In the genomic region with DNA sequence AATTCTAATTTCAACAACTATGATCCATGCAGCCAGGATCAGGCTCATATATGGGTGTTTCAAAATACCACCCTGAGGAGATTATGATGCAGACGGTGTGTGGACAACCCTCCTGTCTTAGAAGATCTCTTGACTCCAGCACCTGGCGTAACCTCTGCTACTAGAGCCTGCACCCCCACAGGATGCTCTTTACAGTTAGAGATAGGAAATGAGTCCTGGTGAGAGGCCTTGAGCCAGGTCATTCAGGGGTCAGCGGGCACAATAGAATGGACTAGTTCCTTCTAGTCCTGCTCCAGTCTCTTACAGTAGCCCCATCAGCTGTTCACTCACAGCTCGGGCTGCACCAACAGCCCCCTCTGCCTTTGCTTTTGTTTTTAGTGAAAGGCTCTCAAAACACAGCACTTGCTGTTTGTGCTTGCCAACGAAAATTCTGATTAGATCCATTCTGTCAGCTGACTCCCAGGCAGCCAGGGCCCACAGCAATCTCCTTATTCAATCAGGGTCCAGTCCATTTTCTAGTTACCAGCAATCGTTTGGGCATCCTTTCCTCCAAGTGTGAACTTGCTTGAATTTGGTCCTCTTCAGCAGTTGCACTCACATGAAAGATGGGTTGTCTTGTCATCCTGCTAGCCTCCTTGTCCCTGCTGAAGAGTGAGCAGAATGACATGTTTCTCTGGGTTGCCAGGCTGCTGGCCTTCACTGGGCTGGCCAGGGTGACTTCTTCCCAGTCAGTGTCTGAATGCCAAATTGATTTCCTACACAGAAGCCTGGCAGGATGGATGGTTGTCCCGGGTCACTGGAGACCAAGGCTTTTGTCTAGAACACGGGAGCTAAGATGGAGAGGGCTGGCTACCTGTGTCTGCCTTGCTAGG, we compare ENCODE assay signal across 18 mouse cellular contexts.
DNase-seq lines count a peak whose midpoint lies in the region; ATAC-seq and TF ChIP-seq lines count a peak whose summit lies in the region.
"Had no signal": no experiment of that assay in that cellular context is flagged by ENCODE, and none has a peak within 500 bp of the region (broad histone marks: within the 10 kb centered on the region; RNA-seq: fewer than 3 reads in every experiment).

No protein-coding gene starts in this region.

- no peak overlapping the region for H3K9ac ChIP-seq in forebrain, embryonic 15.5 days (replicated peaks)
- H3K9ac ChIP-seq in neural tube, embryonic 13.5 days: no peak overlapping the region
- H3K9ac ChIP-seq in neural tube, embryonic 15.5 days (replicated peaks): no peak overlapping the region
- H3K9ac ChIP-seq: embryonic facial prominence, embryonic 12.5 days; limb, embryonic 15.5 days; lung, embryonic 14.5 days; midbrain, embryonic 15.5 days had no signal

- H3K36me3 ChIP-seq in forebrain, embryonic 15.5 days: no peaks in the 10 kb centered on the region
- H3K36me3 ChIP-seq in forebrain, embryonic 10.5 days (replicated peaks): peaks cover 7% of the 10 kb centered on the region
- no peaks in the 10 kb centered on the region for H3K36me3 ChIP-seq in neural tube, embryonic 13.5 days
- no peaks in the 10 kb centered on the region for H3K36me3 ChIP-seq in neural tube, embryonic 15.5 days
- H3K36me3 ChIP-seq: embryonic facial prominence, embryonic 12.5 days; limb, embryonic 15.5 days; midbrain, embryonic 15.5 days had no signal

- 59% methylated on average over 8 of the region's 8 CpGs for WGBS in forebrain, embryonic 15.5 days
- WGBS in forebrain, embryonic 10.5 days: 77% methylated on average over 8 of the region's 8 CpGs
- whole genome bisulfite sequencing in neural tube, embryonic 13.5 days: 48% methylated on average over 8 of the region's 8 CpGs
- WGBS in neural tube, embryonic 15.5 days: 47% methylated on average over 8 of the region's 8 CpGs

- no peak overlapping the region for H3K27ac ChIP-seq in forebrain, embryonic 15.5 days (replicated peaks)
- no peak overlapping the region for H3K27ac ChIP-seq in forebrain, embryonic 10.5 days
- H3K27ac ChIP-seq in neural tube, embryonic 13.5 days (replicated peaks): no peak overlapping the region
- no peak overlapping the region for H3K27ac ChIP-seq in neural tube, embryonic 15.5 days (replicated peaks)
- H3K27ac ChIP-seq: embryonic facial prominence, embryonic 12.5 days; heart, adult 2 months; limb, embryonic 15.5 days; macrophage; midbrain, embryonic 15.5 days had no signal

- no peaks in the 10 kb centered on the region for H3K9me3 ChIP-seq in forebrain, embryonic 15.5 days
- H3K9me3 ChIP-seq in forebrain, embryonic 10.5 days: no peaks in the 10 kb centered on the region
- no peaks in the 10 kb centered on the region for H3K9me3 ChIP-seq in neural tube, embryonic 13.5 days
- H3K9me3 ChIP-seq in neural tube, embryonic 15.5 days (replicated peaks): no peaks in the 10 kb centered on the region
- H3K9me3 ChIP-seq: embryonic facial prominence, embryonic 12.5 days; limb, embryonic 15.5 days; midbrain, embryonic 15.5 days had no signal

- no peak overlapping the region for H3K4me3 ChIP-seq in forebrain, embryonic 15.5 days
- no peak overlapping the region for H3K4me3 ChIP-seq in forebrain, embryonic 10.5 days
- no peak overlapping the region for H3K4me3 ChIP-seq in neural tube, embryonic 13.5 days
- H3K4me3 ChIP-seq in neural tube, embryonic 15.5 days (replicated peaks): no peak overlapping the region
- H3K4me3 ChIP-seq: embryonic facial prominence, embryonic 12.5 days; heart, adult 2 months; limb, embryonic 15.5 days; midbrain, embryonic 15.5 days had no signal

- peak; percentile 69 for ATAC-seq in forebrain, embryonic 15.5 days (replicated peaks)
- 0 out of 2 replicates have a peak, but pooled peaks have one; percentile 36 for ATAC-seq in neural tube, embryonic 13.5 days (ENCODE audit: low read depth)
- no peak for ATAC-seq in neural tube, embryonic 15.5 days (ENCODE audit: low FRiP score)
- ATAC-seq: activated CD4-positive, CD25-positive, alpha-beta regulatory T cell, adult 4 months; CD4-positive, CD25-positive, alpha-beta regulatory T cell, adult 4 months; inflammation-experienced regulatory T-cells, adult 6 months; midbrain, embryonic 15.5 days had no signal

- no peak for DNase-seq in forebrain, embryonic 10.5 days (ENCODE audit: extremely low spot score, low spot score)
- DNase-seq in brain, embryonic 14.5 days (ENCODE audit: low read depth): peak; percentile 57
- no peak for DNase-seq in thymus, postnatal 4 days
- DNase-seq in natural killer cell, adult 2 months (ENCODE audit: low spot score in 2 of 2): no peak
- DNase-seq: heart, adult 2 months; lung, embryonic 14.5 days; right cerebral cortex, adult 18-20 months; thymus, adult 2 months had no signal

- peaks cover 20% of the 10 kb centered on the region for H3K4me1 ChIP-seq in forebrain, embryonic 15.5 days
- peaks cover 20% of the 10 kb centered on the region for H3K4me1 ChIP-seq in forebrain, embryonic 10.5 days
- peaks cover 18% of the 10 kb centered on the region for H3K4me1 ChIP-seq in neural tube, embryonic 13.5 days (replicated peaks)
- H3K4me1 ChIP-seq in neural tube, embryonic 15.5 days: peaks cover 13% of the 10 kb centered on the region; the same call in 1 of the 2 replicates
- H3K4me1 ChIP-seq: embryonic facial prominence, embryonic 12.5 days; limb, embryonic 15.5 days; midbrain, embryonic 15.5 days had no signal

- no peak overlapping the region for H3K4me2 ChIP-seq in forebrain, embryonic 15.5 days (replicated peaks)
- H3K4me2 ChIP-seq in neural tube, embryonic 13.5 days: no peak overlapping the region
- no peak overlapping the region for H3K4me2 ChIP-seq in neural tube, embryonic 15.5 days
- H3K4me2 ChIP-seq: embryonic facial prominence, embryonic 12.5 days; limb, embryonic 15.5 days; lung, embryonic 14.5 days; midbrain, embryonic 15.5 days had no signal

- TF ChIP-seq CTCF in brain, embryonic 14.5 days (IDR thresholded peaks at IDR 0.05; ENCODE audit: borderline replicate concordance, extremely low read depth, insufficient read depth, insufficient read length): no peak

- no peaks in the 10 kb centered on the region for H3K27me3 ChIP-seq in forebrain, embryonic 15.5 days
- no peaks in the 10 kb centered on the region for H3K27me3 ChIP-seq in forebrain, embryonic 10.5 days (ENCODE audit: poor library complexity, severe bottlenecking)
- H3K27me3 ChIP-seq in neural tube, embryonic 13.5 days: no peaks in the 10 kb centered on the region
- H3K27me3 ChIP-seq in neural tube, embryonic 15.5 days (replicated peaks): no peaks in the 10 kb centered on the region
- H3K27me3 ChIP-seq: embryonic facial prominence, embryonic 12.5 days; limb, embryonic 15.5 days; midbrain, embryonic 15.5 days had no signal

- TF ChIP-seq POLR2A in brain, embryonic 14.5 days (IDR thresholded peaks at IDR 0.05; ENCODE audit: borderline replicate concordance, extremely low read depth, insufficient read depth, insufficient read length, poor library complexity, severe bottlenecking): no peak
